Mouse (Mus musculus) limb, embryonic 15.5 days (tissue): Measurements from ENCODE around the gene Gm10663. TPM values are rescaled to one million over a fixed set of nuclear protein-coding genes. Genes with fewer than 3 reads are reported as not detected.

Source experiments
- microRNA-seq: library from miRNA; unstranded; fragments of <30 nt; microRNA quantifications from one replicate; pipeline ENCODE4, GENCODE M21; 2016
- polyA plus RNA-seq: library from polyadenylated mRNA; unstranded; fragments of >200 nt; fragmentation: Nextera tagmentation; extraction: Ambion mirVana; gene quantifications from 2 replicates; pipeline ENCODE4 v1.2.1, GENCODE M21; 2015

The Gm10663 gene
- polyA plus RNA-seq, 1 experiment from 2014 or later, result not detected

Small RNA genes lying within 50 kb of the gene (microRNA-seq; reads per million reads assigned to microRNA genes)
- not detected for gene Gm24333

Other genes starting within 250 kb of the Gm10663 start
- gene Klhl2, start 225.0 kb upstream of the Gm10663 start, polyA plus RNA-seq, result 7.0 and 7.9 TPM in 2 replicates
- 23.7 and 24.3 TPM in 2 replicates for gene Tmem192, start 127.8 kb upstream of the Gm10663 start, polyA plus RNA-seq
- 0.04 TPM in 1 of 2 replicates, not detected in the other for gene Trim75, start 87.2 kb upstream of the Gm10663 start, polyA plus RNA-seq
- 0.22 and 0.37 TPM in 2 replicates for gene Trim61, start 56.5 kb upstream of the Gm10663 start, polyA plus RNA-seq
- gene Trim60, start 56.4 kb upstream of the Gm10663 start, polyA plus RNA-seq, result 0.05 TPM in 1 of 2 replicates, not detected in the other
- 10.8 and 13.1 TPM in 2 replicates for gene Apela, start 37.7 kb upstream of the Gm10663 start, polyA plus RNA-seq
- gene BC030870, start 54.5 kb downstream of the Gm10663 start, polyA plus RNA-seq, result 0.11 TPM in 1 of 2 replicates, not detected in the other